Mouse (Mus musculus): ENCODE data around the gene Taf3. TPM values are rescaled to one million over a fixed set of nuclear protein-coding genes. Genes with fewer than 3 reads are reported as not detected.

The Taf3 gene
- total RNA-seq (2021): 10 to 100 TPM; 10.6 to 13.3 TPM
- polyA plus RNA-seq (2012; rRNA removed): 6.8 and 7.1 TPM in 2 replicates
- long read RNA-seq, full-length matches to known transcripts: 6 of 7 reads
- long read RNA-seq, partial matches to known transcripts: 1 of 7 reads
- long read RNA-seq, other reads (novel, unspliced or antisense): 0 of 7 reads

GRCm38 (mm10) chr2:10048461-10048860, at the start of gene Taf3:
Gene Taf3 (minus strand): TSS chr2:10048596.
- DNase-seq: peak; percentile 96

- DNase-seq: no peak
Measured at GRCm38 (mm10) chr2:10094327-10095100, 46.1 kb upstream of the Taf3 start.

GRCm38 (mm10) chr2:10087256-10087850, 39.0 kb upstream of the Taf3 start:
- DNase-seq: peak; percentile 65

GRCm38 (mm10) chr2:10082737-10083136, 34.3 kb upstream of the Taf3 start:
- no peak for DNase-seq

GRCm38 (mm10) chr2:10081453-10082080, 33.2 kb upstream of the Taf3 start:
- DNase-seq: no peak

- peak; percentile 98 for DNase-seq
Measured at GRCm38 (mm10) chr2:10080310-10081010, 32.1 kb upstream of the Taf3 start, which contains the start of the genes Atp5c1 and Kin. Gene Atp5c1 (minus strand): TSS chr2:10080510. Gene Kin (plus strand): TSS chr2:10080593.

- DNase-seq: no peak
Measured at GRCm38 (mm10) chr2:10079745-10080309, 31.4 kb upstream of the Taf3 start.

- DNase-seq: no peak
Measured at GRCm38 (mm10) chr2:10076675-10077074, 28.3 kb upstream of the Taf3 start.

- no peak for DNase-seq
Measured at GRCm38 (mm10) chr2:10074470-10074869, 26.1 kb upstream of the Taf3 start.

- DNase-seq: no peak
Measured at GRCm38 (mm10) chr2:10071751-10072150, 23.4 kb upstream of the Taf3 start.

- peak; percentile 71 for DNase-seq
Measured at GRCm38 (mm10) chr2:10058836-10059235, 10.4 kb upstream of the Taf3 start.

- DNase-seq: peak; percentile 37
Measured at GRCm38 (mm10) chr2:10051996-10052395, 3.6 kb upstream of the Taf3 start.

GRCm38 (mm10) chr2:10050878-10051277, 2.5 kb upstream of the Taf3 start:
- DNase-seq: no peak

- peak; percentile 12 for DNase-seq
Measured at GRCm38 (mm10) chr2:10049456-10049855, 1.1 kb upstream of the Taf3 start.

GRCm38 (mm10) chr2:10047758-10048436, 499 bp downstream of the Taf3 start:
- DNase-seq: peak; percentile 49

- no peak for DNase-seq
Measured at GRCm38 (mm10) chr2:10034976-10035375, 13.4 kb downstream of the Taf3 start.

- DNase-seq: no peak
Measured at GRCm38 (mm10) chr2:10033684-10034083, 14.7 kb downstream of the Taf3 start.

- DNase-seq: no peak
Measured at GRCm38 (mm10) chr2:10029755-10030154, 18.6 kb downstream of the Taf3 start.

GRCm38 (mm10) chr2:10024264-10024663, 24.1 kb downstream of the Taf3 start:
- no peak for DNase-seq

GRCm38 (mm10) chr2:10021296-10021695, 27.1 kb downstream of the Taf3 start:
- DNase-seq: no peak
